Mouse (Mus musculus): ENCODE results near the gene Nhlrc1.

GRCm38 (mm10) chr13:47063985-47064760, 49.5 kb upstream of the Nhlrc1 start:
- TF ChIP-seq MYC (IDR thresholded peaks at IDR 0.05; ENCODE audit: low read depth, low read length) (no peak), TAL1 (IDR thresholded peaks at IDR 0.05; ENCODE audit: low read length) (no peak)

Measured in MEL (cell line).